Mouse (Mus musculus) heart, adult 2 months (tissue): ENCODE data around the gene Olfr313. TPM values are rescaled to one million over a fixed set of nuclear protein-coding genes. Genes with fewer than 3 reads are reported as not detected.

ENCODE experiments used
- DNase-seq, 2 experiments: peaks; one replicate each; pipeline ENCODE4 v3.0.0; 2021
- H3K27ac ChIP-seq: fragments of 200-600 bp; 2 replicates; pipeline ENCODE4 v1.8.1; 2022
- H3K27me3 ChIP-seq: fragments of 200-500 bp; 2 replicates; pipeline ENCODE4 v1.6.1; 2012; ENCODE audit warnings: mild to moderate bottlenecking, low read length, inconsistent platforms, mixed read lengths; ENCODE audit not compliant: control insufficient read depth, insufficient read depth
- H3K36me3 ChIP-seq: fragments of 200-500 bp; 2 replicates; pipeline ENCODE4 v1.6.1; 2012; ENCODE audit warnings: low read length, inconsistent platforms; ENCODE audit not compliant: control insufficient read depth, insufficient read depth
- H3K4me1 ChIP-seq: fragments of 200-500 bp; 2 replicates; pipeline ENCODE4 v1.6.1; 2011; ENCODE audit warnings: low read length; ENCODE audit not compliant: control insufficient read depth, insufficient read depth
- H3K4me3 ChIP-seq: fragments of 200-600 bp; 2 replicates; pipeline ENCODE4 v1.8.1; 2022
- H3K79me2 ChIP-seq: fragments of 200-500 bp; replicated peaks from 2 replicates; pipeline ENCODE4 v1.6.1; 2012; ENCODE audit warnings: mild to moderate bottlenecking, inconsistent platforms, low read length, moderate library complexity, mixed read lengths; ENCODE audit not compliant: control insufficient read depth, insufficient read depth
- H3K9ac ChIP-seq: fragments of 200-500 bp; 2 replicates; pipeline ENCODE4 v1.6.1; 2012; ENCODE audit warnings: low read depth, mild to moderate bottlenecking, control low read depth, inconsistent platforms, low read length, mixed read lengths
- CTCF ChIP-seq: fragments of 200-600 bp; IDR thresholded peaks from 2 replicates; pipeline ENCODE4 v1.8.1; 2022; ENCODE audit warnings: antibody characterized with exemption, mild to moderate bottlenecking, moderate library complexity
- EP300 ChIP-seq: fragments of 200-500 bp; IDR thresholded peaks from 2 replicates; pipeline ENCODE4 v1.6.1; 2011; ENCODE audit warnings: low read depth, low read length, control low read depth; ENCODE audit not compliant: insufficient read depth
- POLR2A ChIP-seq: fragments of 200-500 bp; IDR thresholded peaks from 2 replicates; pipeline ENCODE4 v1.6.1; 2011; ENCODE audit warnings: mild to moderate bottlenecking, low read depth, low read length, control low read depth; ENCODE audit not compliant: insufficient read depth
- WGBS: fragments of 180-500 bp; shearing (Covaris S2); methylation state at CpG from one replicate; pipeline ENCODE4 v1.1.7; 2018; 5-methylcytosine and 5-hydroxymethylcytosine counted together
- intact Hi-C: fragments of 180-260 bp; cut with DNase I; formaldehyde crosslinking; loops from one replicate; pipeline ENCODE4 v1.15.1; 2025
- polyA plus RNA-seq: library from polyadenylated mRNA; depleted of rRNA; stranded (reverse); fragments of >200 nt; gene quantifications from 2 replicates; pipeline ENCODE4 v1.2.3, GENCODE M21; 2012; rRNA removed
- total RNA-seq, 2 experiments: library from RNA; stranded (reverse); gene quantifications; 2 replicates each; pipeline ENCODE4 v1.2.3; 2021

Gene Olfr313
- total and polyA plus RNA-seq, 3 experiments: not detected

DNA sequence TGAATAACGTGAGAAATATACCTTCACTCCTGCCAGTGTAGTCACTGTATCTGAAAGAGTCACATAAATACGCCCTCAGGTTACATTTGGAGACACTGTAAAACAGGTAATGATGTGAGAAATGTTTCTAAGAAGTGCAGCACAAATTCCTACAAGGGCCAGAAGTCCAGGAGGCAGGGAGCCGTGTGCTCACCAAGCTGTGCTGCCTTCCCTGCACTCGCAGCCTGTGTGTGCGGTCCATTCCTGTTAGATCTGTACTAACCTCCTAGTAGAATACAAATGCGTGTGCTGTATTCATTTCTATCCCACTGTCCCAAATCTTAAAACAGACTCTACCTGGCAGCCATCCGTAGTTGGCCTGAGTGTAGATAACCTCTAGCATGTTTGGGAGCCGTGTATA is 45.9 kb downstream of the Olfr313 start:
- Histone ChIP-seq H3K27ac (no peak overlapping the region), H3K4me3 (no peak overlapping the region), H3K9ac (no peak overlapping the region), H3K4me1 (no peaks in the 10 kb centered on the region), H3K27me3 (no peaks in the 10 kb centered on the region), H3K36me3 (peaks cover 2% of the 10 kb centered on the region), H3K79me2 (no peaks in the 10 kb centered on the region)
- intact Hi-C loops: no loop called here
- WGBS: 97% methylated on average over 8 of the region's 8 CpGs
- TF ChIP-seq CTCF (no peak), EP300 (no peak), POLR2A (no peak)
- DNase-seq: no peak

DNA sequence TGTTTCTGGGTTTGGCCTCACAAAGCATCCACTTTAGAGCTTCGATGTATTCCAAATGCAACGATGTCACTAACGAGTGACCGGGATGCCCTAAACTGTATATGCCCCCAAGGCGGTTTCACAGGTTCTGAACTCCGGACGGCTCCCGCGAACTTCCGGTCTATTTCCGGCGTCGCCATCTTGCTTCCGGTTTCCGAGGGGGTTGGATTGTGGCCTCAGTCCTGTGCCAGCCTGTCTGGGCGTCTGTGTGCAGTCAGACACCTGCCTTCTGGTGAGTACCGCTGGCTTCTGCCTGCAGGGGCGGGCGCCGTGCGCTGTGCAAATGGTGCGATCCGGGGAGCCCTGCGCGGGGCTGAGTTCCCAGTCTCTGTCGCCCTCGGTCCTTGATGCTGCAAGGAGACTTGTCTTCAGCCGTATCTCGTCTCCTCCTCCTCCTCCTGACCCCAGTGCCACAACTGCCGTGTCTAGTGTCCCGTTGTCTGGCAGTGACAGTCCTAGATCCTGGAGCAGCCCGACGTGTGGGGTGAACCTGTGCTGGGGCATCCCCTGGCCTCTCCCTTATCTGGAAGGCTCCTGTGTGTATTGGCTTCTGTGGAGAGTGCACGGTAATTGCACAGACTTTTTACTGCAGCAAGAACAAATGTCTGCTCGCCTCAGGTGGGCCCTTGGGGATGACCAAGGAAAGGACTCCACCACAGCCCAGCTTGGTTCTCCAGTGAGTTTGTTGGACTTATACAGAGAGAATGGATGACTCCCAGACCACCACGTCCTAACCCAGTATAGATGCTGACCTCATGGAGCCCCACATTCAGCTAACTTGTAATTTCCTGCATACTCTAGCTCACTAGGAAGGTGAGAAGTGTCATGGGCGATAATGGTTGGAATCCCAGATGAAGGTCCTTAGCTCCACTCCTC is 52.5 kb downstream of the Olfr313 start, which contains the start of gene 2810021J22Rik:
Gene 2810021J22Rik, plus strand, starts transcription at position 178 of the 915 bp plus-strand sequence.
- H3K4me1 ChIP-seq: no peaks in the 10 kb centered on the region; the same call in 1 of the 2 replicates
- H3K9ac ChIP-seq: peak within 1 kb of the TSS; percentile 67
- DNase-seq: peak; percentile 74 to 82
- peak within 1 kb of the TSS; percentile 55 for H3K4me3 ChIP-seq
- H3K79me2 ChIP-seq: no peaks in the 10 kb centered on the region
- H3K27ac ChIP-seq: peak within 1 kb of the TSS; percentile 40
- H3K27me3 ChIP-seq: no peaks in the 10 kb centered on the region
- intact Hi-C loops: no loop called here
- TF ChIP-seq POLR2A (peak; percentile 36; the same call in 1 of the 2 replicates), EP300 (no peak), CTCF (peak; percentile 35)
- H3K36me3 ChIP-seq: no peaks in the 10 kb centered on the region
- WGBS: 5% methylated on average over 37 of the region's 37 CpGs

DNA sequence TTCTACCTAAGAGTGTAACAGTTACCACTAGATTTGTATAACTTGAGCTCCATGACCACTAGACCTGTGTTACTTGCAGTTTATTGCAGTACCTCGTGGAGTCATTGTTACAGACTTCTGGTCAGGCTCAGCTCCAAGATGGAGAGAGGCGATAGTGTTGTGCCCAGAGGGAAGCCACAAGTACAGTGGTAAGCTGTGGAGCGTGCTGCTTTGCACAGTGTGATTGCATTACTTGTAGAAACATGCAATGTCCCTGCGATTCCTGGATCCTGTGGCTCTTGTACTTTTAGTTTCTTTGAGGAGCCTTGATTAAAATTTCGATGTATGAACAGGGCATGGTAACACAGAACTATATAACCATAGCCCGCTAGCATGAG is 53.1 kb downstream of the Olfr313 start:
- Histone ChIP-seq H3K27me3 (no peaks in the 10 kb centered on the region), H3K36me3 (no peaks in the 10 kb centered on the region), H3K9ac (no peak overlapping the region), H3K4me1 (no peaks in the 10 kb centered on the region; the same call in 1 of the 2 replicates), H3K4me3 (no peak overlapping the region), H3K27ac (no peak overlapping the region), H3K79me2 (no peaks in the 10 kb centered on the region)
- 82% methylated on average over 6 of the region's 6 CpGs for WGBS
- TF ChIP-seq EP300 (no peak), CTCF (no peak), POLR2A (no peak)
- intact Hi-C loops: no loop called here
- DNase-seq: no peak

Other genes with a start within 250 kb of the Olfr313 start
- gene Olfr224, start 244.4 kb upstream of the Olfr313 start, total RNA-seq: not detected
- gene Olfr224, start 244.4 kb upstream of the Olfr313 start, polyA plus RNA-seq: 0.61 and 1.3 TPM in 2 replicates
- gene Olfr325, start 237.3 kb upstream of the Olfr313 start, total RNA-seq: not detected
- gene Olfr325, start 237.3 kb upstream of the Olfr313 start, polyA plus RNA-seq: not detected in 2 replicates
- not detected for gene Olfr324, start 219.9 kb upstream of the Olfr313 start, total RNA-seq
- gene Olfr324, start 219.9 kb upstream of the Olfr313 start, polyA plus RNA-seq: not detected in 2 replicates
- 10 to 100 TPM in 1 of 2 experiments, 1 to 10 TPM in 1; 7.6 to 11.4 TPM for gene 2210407C18Rik, start 198.9 kb upstream of the Olfr313 start, total RNA-seq
- 1.5 and 3.6 TPM in 2 replicates for gene 2210407C18Rik, start 198.9 kb upstream of the Olfr313 start, polyA plus RNA-seq
- gene Olfr323, start 184.5 kb upstream of the Olfr313 start, total RNA-seq: not detected
- not detected in 2 replicates for gene Olfr323, start 184.5 kb upstream of the Olfr313 start, polyA plus RNA-seq
- gene Trim58, start 174.5 kb upstream of the Olfr313 start, total RNA-seq: under 1 TPM in 1 of 2 experiments, not detected in 1; 0.20 TPM
- gene Trim58, start 174.5 kb upstream of the Olfr313 start, polyA plus RNA-seq: 0.06 TPM in 1 of 2 replicates, not detected in the other
- not detected for gene Olfr322, start 156.2 kb upstream of the Olfr313 start, total RNA-seq
- gene Olfr322, start 156.2 kb upstream of the Olfr313 start, polyA plus RNA-seq: not detected in 2 replicates
- not detected for gene Olfr320, start 133.9 kb upstream of the Olfr313 start, total RNA-seq
- gene Olfr320, start 133.9 kb upstream of the Olfr313 start, polyA plus RNA-seq: not detected in 2 replicates
- not detected for gene Olfr319, start 115.8 kb upstream of the Olfr313 start, total RNA-seq
- not detected in 2 replicates for gene Olfr319, start 115.8 kb upstream of the Olfr313 start, polyA plus RNA-seq
- gene Olfr318, start 91.0 kb upstream of the Olfr313 start, total RNA-seq: not detected
- gene Olfr318, start 91.0 kb upstream of the Olfr313 start, polyA plus RNA-seq: not detected in 2 replicates
- gene Olfr317, start 75.8 kb upstream of the Olfr313 start, total RNA-seq: not detected
- gene Olfr317, start 75.8 kb upstream of the Olfr313 start, polyA plus RNA-seq: not detected in 2 replicates
- not detected for gene Olfr316, start 62.3 kb upstream of the Olfr313 start, total RNA-seq
- not detected in 2 replicates for gene Olfr316, start 62.3 kb upstream of the Olfr313 start, polyA plus RNA-seq
- gene Olfr315, start 41.8 kb upstream of the Olfr313 start, total RNA-seq: not detected
- gene Olfr315, start 41.8 kb upstream of the Olfr313 start, polyA plus RNA-seq: not detected in 2 replicates
- gene Olfr314, start 32.0 kb upstream of the Olfr313 start, total RNA-seq: not detected
- not detected in 2 replicates for gene Olfr314, start 32.0 kb upstream of the Olfr313 start, polyA plus RNA-seq
- gene Fam183b, start 13.0 kb upstream of the Olfr313 start, total RNA-seq: not detected
- 0.76 and 0.78 TPM in 2 replicates for gene Fam183b, start 13.0 kb upstream of the Olfr313 start, polyA plus RNA-seq
- gene Olfr312, start 14.2 kb downstream of the Olfr313 start, total RNA-seq: not detected
- not detected in 2 replicates for gene Olfr312, start 14.2 kb downstream of the Olfr313 start, polyA plus RNA-seq
- gene Olfr311, start 24.3 kb downstream of the Olfr313 start, total RNA-seq: not detected
- gene Olfr311, start 24.3 kb downstream of the Olfr313 start, polyA plus RNA-seq: not detected in 2 replicates
- 1 to 10 TPM in 1 of 2 experiments, under 1 TPM in 1; 0.77 to 1.3 TPM for gene Gm12258, start 32.2 kb downstream of the Olfr313 start, total RNA-seq
- 1.3 and 2.8 TPM in 2 replicates for gene Gm12258, start 32.2 kb downstream of the Olfr313 start, polyA plus RNA-seq
- gene 2810021J22Rik, start 52.2 kb downstream of the Olfr313 start, total RNA-seq: 1 to 10 TPM; 2.1 TPM
- gene 2810021J22Rik, start 52.2 kb downstream of the Olfr313 start, polyA plus RNA-seq: 3.1 TPM in 2 replicates
- 1 to 10 TPM; 2.9 to 3.7 TPM for gene Zfp39, start 89.2 kb downstream of the Olfr313 start, total RNA-seq
- gene Zfp39, start 89.2 kb downstream of the Olfr313 start, polyA plus RNA-seq: 0.88 and 1.2 TPM in 2 replicates
- not detected for gene Btnl10, start 102.9 kb downstream of the Olfr313 start, total RNA-seq
- 0.04 and 0.09 TPM in 2 replicates for gene Btnl10, start 102.9 kb downstream of the Olfr313 start, polyA plus RNA-seq
- gene Rnf187, start 123.9 kb downstream of the Olfr313 start, total RNA-seq: 100 to 1,000 TPM; 164 to 177 TPM
- gene Rnf187, start 123.9 kb downstream of the Olfr313 start, polyA plus RNA-seq: 182 and 190 TPM in 2 replicates
- 1 to 10 TPM in 1 of 2 experiments, under 1 TPM in 1; 0.81 to 1.1 TPM for gene Hist3h2ba, start 133.9 kb downstream of the Olfr313 start, total RNA-seq
- gene Hist3h2ba, start 133.9 kb downstream of the Olfr313 start, polyA plus RNA-seq: 0.67 and 1.5 TPM in 2 replicates
- gene Hist3h2a, start 139.7 kb downstream of the Olfr313 start, total RNA-seq: 10 to 100 TPM; 13.6 to 14.0 TPM
- 12.6 and 15.4 TPM in 2 replicates for gene Hist3h2a, start 139.7 kb downstream of the Olfr313 start, polyA plus RNA-seq
- under 1 TPM in 1 of 2 experiments, not detected in 1; 0.07 TPM for gene Trim17, start 139.7 kb downstream of the Olfr313 start, total RNA-seq
- gene Trim17, start 139.7 kb downstream of the Olfr313 start, polyA plus RNA-seq: 0.20 and 0.37 TPM in 2 replicates
- gene Trim11, start 163.1 kb downstream of the Olfr313 start, total RNA-seq: 10 to 100 TPM; 11.9 to 14.0 TPM
- gene Trim11, start 163.1 kb downstream of the Olfr313 start, polyA plus RNA-seq: 14.3 and 19.4 TPM in 2 replicates